Mouse (Mus musculus) R1 (cell line): ENCODE results near the gene Nup35.

ENCODE experiments used
- DNase-seq: peaks from one replicate; pipeline ENCODE4 v3.0.0-alpha.2; 2018; ENCODE audit warnings: low read depth, low spot score

The Nup35 gene

DNA sequence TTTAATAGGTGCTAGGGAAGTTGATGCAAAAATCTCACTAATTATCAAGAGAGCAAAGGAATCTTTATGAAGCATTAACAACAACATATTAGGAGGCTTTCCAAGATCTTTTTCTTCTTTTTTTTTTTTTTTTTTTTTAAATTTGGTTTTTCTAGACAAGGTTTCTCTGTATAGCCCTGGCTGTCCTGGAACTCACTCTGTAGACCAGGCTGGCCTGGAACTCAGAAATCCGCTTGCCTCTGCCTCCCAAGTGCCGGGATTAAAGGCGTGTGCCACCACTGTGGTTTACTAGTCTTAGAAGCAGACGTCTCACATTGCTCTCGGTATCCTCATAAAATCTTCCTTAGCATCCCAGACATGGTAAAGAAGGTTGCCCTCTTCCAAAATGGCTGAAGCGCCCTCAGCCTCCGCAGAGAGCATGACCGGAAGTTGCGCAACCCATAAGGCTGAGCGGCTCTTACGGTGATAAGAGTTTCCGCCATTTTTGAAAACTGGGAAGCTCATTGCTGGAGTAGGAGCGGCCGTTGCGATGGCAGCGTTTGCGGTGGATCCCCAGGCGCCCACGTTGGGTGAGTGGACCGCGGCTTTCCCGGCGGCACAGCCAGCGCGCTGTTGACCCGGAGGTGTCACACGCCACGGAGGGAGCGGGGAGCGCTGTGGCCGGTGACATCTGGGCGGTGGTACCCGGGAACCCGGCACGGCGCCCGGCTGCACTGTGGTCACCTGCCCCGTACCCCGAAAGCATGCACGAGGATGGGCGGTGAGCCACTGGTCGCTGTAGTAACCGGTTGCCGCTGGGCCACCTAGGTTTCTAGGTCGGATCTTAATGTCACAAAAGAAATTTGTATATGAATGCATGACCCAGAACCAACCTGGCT is 21.6 kb downstream of the Nup35 start:
- DNase-seq = peak; percentile 94

DNA sequence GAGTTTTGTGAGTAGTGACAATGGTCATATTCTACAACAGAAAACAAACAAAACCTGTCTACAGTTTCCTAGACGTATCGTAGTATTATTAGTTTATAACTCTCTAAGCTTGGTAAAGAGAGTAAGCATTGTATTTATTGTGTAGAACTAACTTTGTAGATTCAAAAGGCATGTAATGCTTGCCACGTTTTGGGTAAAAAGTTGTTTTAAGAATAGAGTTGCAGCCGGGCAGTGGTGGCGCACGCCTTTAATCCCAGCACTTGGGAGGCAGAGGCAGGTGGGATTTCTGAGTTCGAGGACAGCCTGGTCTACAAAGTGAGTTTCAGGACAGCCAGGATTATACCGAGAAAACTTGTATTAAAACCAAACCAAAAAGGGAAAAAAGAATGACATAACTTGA is 22.4 kb downstream of the Nup35 start:
- DNase-seq = no peak

DNA sequence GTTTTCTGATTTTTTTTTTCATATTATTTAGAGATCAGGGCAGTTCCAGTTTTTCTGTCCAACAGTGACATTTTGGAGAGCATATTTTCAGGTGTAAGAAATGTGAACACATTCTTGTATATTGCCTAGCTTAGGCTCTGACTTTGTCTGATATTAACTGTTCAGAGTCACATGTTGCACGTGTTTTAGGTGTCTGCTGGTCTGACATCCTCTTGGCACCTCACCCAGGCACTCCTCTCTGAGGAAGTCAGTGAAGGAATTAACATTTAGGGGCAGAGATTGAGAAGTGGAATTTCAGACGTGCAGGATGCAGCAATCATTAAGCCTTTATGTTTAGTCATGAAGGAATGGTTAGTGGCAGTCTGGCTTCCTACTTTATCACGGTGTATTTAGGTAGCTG is 22.8 kb downstream of the Nup35 start:
- DNase-seq = no peak

DNA sequence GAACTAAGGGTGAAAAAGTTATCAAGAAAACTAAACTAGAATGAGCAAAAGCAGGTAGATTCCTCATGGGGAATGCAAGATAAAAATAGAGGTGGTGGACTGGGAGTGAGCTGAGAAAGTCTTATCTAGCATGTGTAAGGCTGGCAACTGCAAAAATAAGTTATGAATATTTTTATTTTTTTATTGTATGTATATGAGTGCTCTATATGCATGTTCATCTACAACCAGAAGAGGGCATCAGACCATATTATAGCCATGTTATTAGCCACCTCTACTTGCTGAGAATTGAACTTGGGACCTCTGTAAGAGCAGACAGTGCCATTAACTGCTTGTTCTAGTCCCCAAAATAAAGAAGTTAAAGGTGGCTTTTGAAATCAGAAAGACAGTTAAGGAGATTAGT is 44.4 kb downstream of the Nup35 start:
- DNase-seq = no peak

DNA sequence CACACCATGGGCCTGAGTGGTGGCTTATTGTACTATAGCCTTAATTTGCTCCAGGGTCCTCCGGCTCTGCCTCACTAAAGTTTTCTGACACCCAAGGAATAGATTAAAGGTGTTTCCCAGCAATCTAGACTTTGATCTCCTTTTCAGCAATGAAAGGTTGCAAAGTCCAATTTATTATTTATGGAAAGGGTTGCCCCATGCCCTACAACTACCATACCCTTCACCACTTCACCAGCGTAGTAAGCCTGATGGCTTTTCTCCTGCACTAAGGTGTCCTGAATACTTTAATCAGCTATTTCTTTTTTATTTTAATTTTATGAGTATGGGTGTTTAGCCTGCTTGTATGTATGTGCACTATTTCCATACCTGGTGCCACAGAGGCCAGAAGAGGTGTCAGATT is 45.6 kb downstream of the Nup35 start:
- DNase-seq = no peak

DNA sequence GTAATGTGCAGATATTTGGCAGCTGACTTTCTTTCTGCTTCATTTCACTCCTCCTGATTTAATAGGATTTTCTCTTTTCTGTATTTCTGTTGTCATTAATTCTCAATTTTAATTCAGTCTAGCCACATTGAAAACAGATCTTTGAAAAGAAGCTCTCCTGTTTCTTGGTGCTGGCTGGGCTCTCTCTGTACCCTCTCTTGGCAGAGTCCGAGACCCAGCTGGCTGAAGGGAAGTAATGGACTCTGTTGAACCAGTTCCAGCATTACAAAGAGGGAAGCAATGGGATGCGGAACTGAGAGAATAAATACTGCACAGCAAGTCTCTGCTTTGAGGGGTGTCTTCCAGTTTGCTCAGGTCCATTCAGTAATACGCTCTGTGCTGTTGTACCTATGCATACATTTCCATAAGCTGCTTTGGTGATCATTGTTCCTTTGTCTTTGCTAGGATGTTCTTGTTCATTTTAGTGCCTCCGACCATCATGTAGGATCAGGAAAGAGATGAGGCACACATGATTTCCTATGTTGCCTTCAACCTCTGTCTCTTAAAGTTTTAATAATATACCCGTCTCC is 50.4 kb downstream of the Nup35 start:
- DNase-seq = no peak

DNA sequence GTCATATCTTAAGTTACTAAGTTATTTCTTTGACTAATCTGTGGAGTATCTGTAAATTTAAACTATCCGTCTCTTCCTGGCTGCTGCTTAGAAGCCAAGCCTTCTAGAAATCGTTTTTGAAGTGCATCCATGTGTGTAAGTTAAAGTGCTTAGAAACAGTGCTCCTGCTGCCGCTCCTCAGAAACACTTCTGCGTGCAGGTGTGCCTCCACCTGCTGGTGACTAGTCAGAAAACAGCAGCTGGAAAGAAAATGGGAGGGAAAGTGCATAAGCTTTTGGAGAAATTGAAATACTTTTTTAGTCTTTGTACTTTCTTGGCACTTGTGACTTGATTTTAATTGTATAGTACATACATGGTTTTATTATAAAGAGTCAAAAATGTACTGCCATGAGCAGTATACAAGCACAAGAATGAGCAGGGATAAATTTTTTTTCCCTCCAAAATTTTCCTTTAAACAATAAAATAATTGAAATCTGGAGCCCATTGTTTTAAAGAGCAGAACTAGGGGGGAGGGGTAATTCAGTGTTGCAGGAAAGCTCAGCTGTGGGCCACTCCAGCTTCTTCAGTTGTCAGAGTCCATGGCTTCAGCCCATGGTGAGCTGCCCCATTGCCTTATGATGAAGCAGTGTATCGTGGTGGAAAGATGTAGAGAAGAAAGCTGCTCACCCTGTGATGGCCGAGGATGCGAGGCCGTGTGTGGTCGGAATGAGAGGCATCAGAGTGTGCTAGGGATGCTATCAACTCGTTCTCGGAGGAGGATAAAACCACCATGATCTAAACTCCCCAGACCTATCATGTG is 53.0 kb downstream of the Nup35 start:
- DNase-seq = peak; percentile 62

DNA sequence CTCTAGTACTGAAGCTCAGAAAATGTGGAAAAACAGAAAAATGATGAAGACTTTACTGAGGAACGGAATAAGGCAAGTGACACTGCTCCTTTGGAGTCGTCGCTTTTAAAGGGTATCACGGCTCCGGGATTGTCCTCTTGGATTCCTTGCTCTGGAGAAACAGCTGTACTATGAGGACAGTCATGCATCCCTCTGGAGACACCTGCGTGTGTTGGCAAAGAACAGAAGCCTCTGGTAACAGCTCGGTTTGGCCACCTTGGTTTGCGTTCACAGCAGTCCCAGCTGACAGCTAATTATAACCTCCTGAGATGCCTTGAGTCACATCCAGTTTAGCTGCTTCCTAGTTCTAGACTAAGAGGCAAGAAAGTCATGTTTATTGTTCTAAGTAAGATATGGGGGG is 61.8 kb downstream of the Nup35 start:
- DNase-seq = no peak

DNA sequence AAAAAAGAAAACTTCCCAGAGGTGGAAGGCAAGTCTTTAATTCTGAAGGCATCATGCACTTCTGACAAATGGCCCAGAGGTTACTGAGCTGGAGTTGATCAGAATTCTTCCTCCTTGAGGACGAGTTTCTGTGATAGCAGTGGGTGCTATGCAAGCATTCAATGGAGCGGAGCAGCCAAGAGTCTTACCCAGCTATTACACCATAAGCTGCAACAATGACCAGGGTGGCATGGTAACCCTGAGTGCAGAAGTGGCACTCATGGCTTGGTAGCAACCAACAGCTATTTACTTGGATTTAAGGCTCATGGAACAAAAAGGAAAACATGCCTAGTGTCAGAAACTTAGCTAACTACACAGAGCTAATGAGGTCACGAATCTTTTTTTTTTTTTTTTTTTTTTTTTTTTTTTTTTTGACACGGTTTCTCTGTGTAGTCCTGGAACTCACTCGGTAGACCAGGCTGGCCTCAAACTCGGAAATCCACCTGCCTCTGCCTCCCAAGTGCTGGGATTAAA is 66.7 kb downstream of the Nup35 start:
- no peak for DNase-seq

DNA sequence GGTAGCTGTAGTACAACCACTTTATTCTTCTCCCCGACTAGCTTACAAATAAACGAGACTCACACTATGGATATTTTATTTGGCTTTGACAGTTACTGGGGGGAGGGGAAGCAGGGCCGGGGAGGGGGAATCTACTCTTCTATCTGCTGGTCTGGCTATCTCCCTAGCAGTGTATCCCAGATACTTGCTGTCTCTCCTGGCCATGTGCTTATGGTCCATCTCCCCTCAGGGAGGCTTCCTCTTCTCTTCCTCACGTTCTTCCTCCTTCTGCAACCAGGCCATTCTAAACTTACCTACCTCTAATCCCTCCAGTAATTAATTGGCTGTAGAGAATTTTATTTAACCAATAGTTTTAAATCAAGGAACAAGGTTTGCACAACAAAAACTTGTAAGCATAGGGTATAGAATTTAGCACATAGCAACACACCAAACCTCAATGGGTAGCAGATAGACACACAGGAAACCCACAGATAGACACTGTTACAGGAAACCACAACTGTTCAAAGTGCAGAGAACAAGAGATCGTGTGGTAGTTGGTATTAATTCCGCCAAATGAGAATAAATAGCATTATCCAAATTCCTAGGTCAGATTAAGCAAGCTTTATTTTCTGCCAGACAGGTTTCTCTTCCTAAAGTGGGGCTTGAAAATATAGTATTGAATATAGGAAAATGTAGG is 67.5 kb downstream of the Nup35 start:
- no peak for DNase-seq

DNA sequence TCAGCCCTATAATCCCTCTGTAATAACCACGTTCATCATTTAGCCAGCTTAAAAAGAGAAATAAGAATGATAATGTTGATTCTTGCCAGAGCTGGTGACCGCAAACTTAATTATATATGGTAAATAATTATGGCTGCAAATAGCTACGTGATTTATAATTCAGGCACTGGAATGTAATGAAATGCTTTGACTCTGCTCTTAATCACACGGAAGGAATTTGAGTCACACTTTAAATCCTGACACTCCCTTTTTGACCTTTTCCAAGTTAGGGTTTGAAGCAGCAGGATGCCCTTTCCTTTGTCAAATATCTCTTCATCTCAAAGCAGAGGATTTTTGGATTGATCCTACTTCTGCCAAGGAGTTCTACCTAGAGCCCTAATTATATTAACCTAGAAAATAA is 71.2 kb downstream of the Nup35 start:
- DNase-seq = peak; percentile 50

DNA sequence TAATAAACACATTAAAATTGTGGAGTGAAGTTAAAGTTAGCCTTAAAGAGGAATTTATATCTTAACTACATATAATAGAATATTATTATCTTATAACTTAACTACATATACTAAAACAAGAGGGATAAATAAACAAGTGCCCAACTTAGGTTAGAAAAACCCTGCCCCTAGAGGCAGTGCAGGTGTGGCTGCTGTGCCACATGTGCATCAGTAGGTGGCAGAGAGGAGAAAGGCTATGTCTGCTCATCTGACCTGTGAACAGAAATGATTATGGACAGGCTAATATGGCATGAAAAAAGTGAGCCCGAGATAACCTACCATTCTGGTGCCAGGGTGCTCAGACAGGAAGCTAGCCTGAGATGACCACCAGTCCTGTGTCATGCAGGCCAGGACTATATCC is 90.4 kb downstream of the Nup35 start:
- DNase-seq = no peak
